Mouse (Mus musculus) MEL (cell line): Measurements from ENCODE around the gene Minos1.

ENCODE experiments used
- BHLHE40 ChIP-seq: IDR thresholded peaks from 2 replicates; pipeline ENCODE4 v1.6.1; 2012; ENCODE audit warnings: low read depth, mild to moderate bottlenecking, inconsistent platforms, low read length, improper control_type of control experiment, borderline replicate concordance
- CTCF ChIP-seq, 3 experiments: IDR thresholded peaks in 2 of 3; conservative IDR thresholded peaks in 1 of 3; 2 replicates each; pipeline ENCODE4 v1.5.1; 2011 to 2012; ENCODE audit warnings: low read length in 3 of 3, low read depth in 2 of 3, mild to moderate bottlenecking in 2 of 3, improper control_type of control experiment in 1 of 3, inconsistent platforms in 1 of 3, mixed read lengths in 1 of 3, moderate library complexity in 1 of 3; ENCODE audit not compliant: control insufficient read depth in 1 of 3, insufficient read depth in 1 of 3, poor library complexity in 1 of 3, severe bottlenecking in 1 of 3
- EP300 ChIP-seq, 2 experiments: IDR thresholded peaks; 2 replicates each; pipeline ENCODE4 v1.6.1; 2011; ENCODE audit warnings: improper control_type of control experiment in 2 of 2, low read length in 2 of 2, low read depth in 1 of 2, mild to moderate bottlenecking in 1 of 2
- GATA1 ChIP-seq: IDR thresholded peaks from 2 replicates; pipeline ENCODE4 v1.6.1; 2011; ENCODE audit warnings: low read depth, low read length, improper control_type of control experiment
- KAT2A ChIP-seq: conservative IDR thresholded peaks from 2 replicates; pipeline ENCODE4 v1.6.1; 2012; ENCODE audit warnings: low read depth, low read length, improper control_type of control experiment, inconsistent platforms
- MAX ChIP-seq: IDR thresholded peaks from 2 replicates; pipeline ENCODE4 v1.6.1; 2011; ENCODE audit warnings: low read length, improper control_type of control experiment
- MXI1 ChIP-seq: IDR thresholded peaks from 2 replicates; pipeline ENCODE4 v1.6.1; 2011; ENCODE audit warnings: mild to moderate bottlenecking, low read depth, low read length, improper control_type of control experiment
- NELFE ChIP-seq: IDR thresholded peaks from 2 replicates; pipeline ENCODE4 v1.6.1; 2011; ENCODE audit warnings: low read depth, low read length, improper control_type of control experiment
- UBTF ChIP-seq: IDR thresholded peaks from 2 replicates; pipeline ENCODE4 v1.6.1; 2012; ENCODE audit warnings: low read depth, mild to moderate bottlenecking, inconsistent platforms, low read length, improper control_type of control experiment, moderate library complexity, borderline replicate concordance; ENCODE audit not compliant: insufficient read depth
- USF2 ChIP-seq, 2 experiments: IDR thresholded peaks; 2 replicates each; pipeline ENCODE4 v1.6.1; 2011 to 2012; ENCODE audit warnings: improper control_type of control experiment in 2 of 2, low read length in 2 of 2, borderline replicate concordance in 1 of 2, inconsistent platforms in 1 of 2, low read depth in 1 of 2, mild to moderate bottlenecking in 1 of 2; ENCODE audit not compliant: insufficient read depth in 1 of 2

DNA sequence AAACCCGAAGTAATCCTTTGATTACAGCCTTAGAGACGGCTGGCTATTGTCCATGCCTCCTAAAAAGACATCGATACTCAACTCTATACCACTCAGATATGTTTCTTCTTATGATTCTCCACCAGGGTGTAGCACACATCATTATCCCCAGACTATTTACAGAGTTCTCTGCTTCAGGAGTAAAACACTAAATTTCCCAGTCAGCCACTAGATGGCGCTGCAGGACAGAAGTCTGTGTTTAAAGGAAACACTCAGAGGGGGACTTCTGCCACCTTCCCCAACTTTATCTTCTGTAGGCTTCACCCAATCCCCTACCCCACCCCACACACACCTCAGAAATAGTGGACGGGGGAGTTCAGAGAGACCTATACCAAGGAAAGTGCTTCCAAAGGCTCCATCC, 44.9 kb downstream of the Minos1 start:
- TF ChIP-seq NELFE (no peak), MAX (no peak), KAT2A (no peak), MXI1 (no peak), GATA1 (no peak), USF2 (IDR thresholded peaks at IDR 0.05; ENCODE audit: borderline replicate concordance in 1 of 2, insufficient read depth in 1 of 2, low read depth in 1 of 2, low read length in 2 of 2) (no peak), CTCF (IDR thresholded peaks at IDR 0.05 in 2 of 3, conservative IDR thresholded peaks at IDR 0.05 in 1 of 3; ENCODE audit: control insufficient read depth in 1 of 3, insufficient read depth in 1 of 3, low read depth in 2 of 3, low read length in 3 of 3, poor library complexity in 1 of 3, severe bottlenecking in 1 of 3) (peak; percentile 70 to 99 (median 84)), EP300 (IDR thresholded peaks at IDR 0.05; ENCODE audit: low read depth in 1 of 2, low read length in 2 of 2) (no peak), BHLHE40 (no peak), UBTF (no peak)
